Mouse (Mus musculus): ENCODE data around the gene Haus6.

DNA sequence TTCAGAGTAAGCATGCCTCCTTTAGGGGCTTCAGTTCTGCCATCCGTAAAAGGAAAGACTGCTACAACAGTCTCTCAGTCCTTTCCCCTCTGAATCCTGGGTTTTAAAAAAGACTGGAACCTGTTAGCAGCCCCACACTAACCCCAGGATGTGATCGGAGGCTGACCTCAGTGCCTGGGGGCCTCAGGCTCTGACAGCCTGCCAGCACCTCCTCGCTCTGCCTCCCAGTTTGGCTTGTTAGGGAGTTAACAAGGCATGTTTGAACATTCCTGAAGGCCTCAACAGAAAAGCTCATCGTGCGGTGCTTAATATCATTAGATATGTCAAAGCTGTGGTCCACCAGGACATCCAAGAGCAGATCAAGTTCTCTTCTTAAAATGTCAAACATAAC lies 77.8 kb downstream of the Haus6 start:
- no peak for TF ChIP-seq CTCF (IDR thresholded peaks at IDR 0.05; ENCODE audit: borderline replicate concordance, insufficient read depth, low read length)
- TF ChIP-seq POLR2A (IDR thresholded peaks at IDR 0.05; ENCODE audit: low read depth, low read length), result no peak

Measured in embryonic fibroblast, embryonic 13.5 days (primary cell).